Mouse (Mus musculus): ENCODE measurements around the gene Rbm11. TPM values are rescaled to one million over a fixed set of nuclear protein-coding genes. Genes with fewer than 3 reads are reported as not detected.

Rbm11 gene
- 0.25 TPM in 1 of 2 replicates, not detected in the other for polyA plus RNA-seq (2012; ENCODE audit: low replicate concordance)

DNA sequence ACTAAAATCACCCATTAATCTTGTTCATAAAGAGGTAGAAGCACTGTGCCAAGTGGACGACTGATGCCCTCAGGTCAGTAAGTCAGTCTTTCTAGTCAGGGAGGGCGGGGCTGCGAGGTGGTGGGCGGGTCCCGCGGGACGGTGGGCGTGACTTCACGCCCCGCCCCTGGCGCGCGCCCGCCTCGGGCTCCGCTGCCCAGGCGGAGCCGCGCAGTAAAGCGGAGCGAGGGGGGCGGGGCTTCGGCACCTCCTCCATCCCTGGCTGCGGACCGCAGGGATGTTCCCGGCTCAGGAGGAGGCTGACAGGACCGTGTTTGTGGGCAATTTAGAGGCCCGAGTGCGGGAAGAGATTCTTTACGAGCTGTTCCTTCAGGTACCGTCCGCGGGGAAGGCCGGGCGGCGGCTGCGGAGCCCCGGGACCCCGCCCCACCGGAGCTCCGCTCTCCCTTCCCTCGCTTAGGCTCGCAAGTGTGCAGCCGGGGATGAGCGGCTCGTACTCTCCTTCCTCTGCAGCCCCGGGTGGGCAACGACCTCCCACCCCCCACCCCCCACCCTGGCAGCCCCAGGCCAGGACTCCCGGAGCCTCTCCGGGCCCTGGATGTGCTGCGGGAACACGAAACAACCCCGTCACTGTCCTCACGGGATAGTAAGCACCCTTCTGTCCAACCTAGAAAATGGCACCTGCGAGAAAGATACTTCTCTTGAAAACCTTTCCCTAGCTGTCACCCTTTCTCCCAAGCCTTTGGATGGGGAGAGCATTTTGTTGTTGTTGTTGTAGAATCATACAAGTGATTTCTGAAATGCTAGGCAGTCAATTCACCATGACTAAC is at the start of gene Rbm11:
Rbm11 (plus strand) TSS at position 174 of the 830 bp plus-strand sequence.

DNA sequence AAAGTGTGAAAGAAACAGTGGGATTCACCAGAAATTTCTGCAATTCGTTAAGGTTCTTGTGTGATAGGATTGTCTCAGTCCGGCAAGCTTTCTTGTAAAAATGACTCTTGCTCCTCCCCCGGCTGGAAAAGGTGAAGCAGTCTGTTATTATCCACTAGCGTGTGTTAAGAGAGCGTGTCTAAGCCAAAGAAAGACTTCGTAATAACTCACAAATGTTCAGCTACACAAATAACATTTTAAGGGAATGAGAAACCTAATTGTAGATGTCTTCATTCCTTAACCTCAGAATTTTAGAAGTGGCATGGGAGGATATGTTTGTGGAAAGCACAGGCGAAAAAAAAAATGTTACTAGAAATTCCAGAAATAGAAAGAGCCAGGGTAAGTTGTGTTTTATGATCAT is 6.7 kb upstream of the Rbm11 start, which contains the start of gene Lipi:
Lipi (minus strand) TSS at position 101 of the 400 bp plus-strand sequence.

Other genes starting within 250 kb of the Rbm11 start
- not detected in 2 replicates for gene Lipi, start 6.8 kb upstream of the Rbm11 start, polyA plus RNA-seq (2012; ENCODE audit: low replicate concordance)
- gene Hspa13, start 174.3 kb downstream of the Rbm11 start, polyA plus RNA-seq (2012; ENCODE audit: low replicate concordance), result 0.24 and 0.44 TPM in 2 replicates